Mouse (Mus musculus): ENCODE data around the gene Bub1b.

GRCm38 (mm10) chr2:118551606-118552005, 46.4 kb upstream of the Bub1b start:
- TF ChIP-seq CTCF (IDR thresholded peaks at IDR 0.05; ENCODE audit: borderline replicate concordance, insufficient read depth, low read depth, low read length), result no peak
- TF ChIP-seq POLR2A (IDR thresholded peaks at IDR 0.05; ENCODE audit: borderline replicate concordance, insufficient read depth, low read length), result no peak

Data from cerebellum, adult 2 months (tissue).